Mouse (Mus musculus) kidney, postnatal 25 days (tissue): ENCODE measurements around the gene Pcsk4.

Experiments used
- DNase-seq, 2 experiments: peaks; one replicate each; pipeline ENCODE4 v3.0.0; 2021; ENCODE audit warnings: mixed read lengths in 2 of 2

The Pcsk4 gene

DNA sequence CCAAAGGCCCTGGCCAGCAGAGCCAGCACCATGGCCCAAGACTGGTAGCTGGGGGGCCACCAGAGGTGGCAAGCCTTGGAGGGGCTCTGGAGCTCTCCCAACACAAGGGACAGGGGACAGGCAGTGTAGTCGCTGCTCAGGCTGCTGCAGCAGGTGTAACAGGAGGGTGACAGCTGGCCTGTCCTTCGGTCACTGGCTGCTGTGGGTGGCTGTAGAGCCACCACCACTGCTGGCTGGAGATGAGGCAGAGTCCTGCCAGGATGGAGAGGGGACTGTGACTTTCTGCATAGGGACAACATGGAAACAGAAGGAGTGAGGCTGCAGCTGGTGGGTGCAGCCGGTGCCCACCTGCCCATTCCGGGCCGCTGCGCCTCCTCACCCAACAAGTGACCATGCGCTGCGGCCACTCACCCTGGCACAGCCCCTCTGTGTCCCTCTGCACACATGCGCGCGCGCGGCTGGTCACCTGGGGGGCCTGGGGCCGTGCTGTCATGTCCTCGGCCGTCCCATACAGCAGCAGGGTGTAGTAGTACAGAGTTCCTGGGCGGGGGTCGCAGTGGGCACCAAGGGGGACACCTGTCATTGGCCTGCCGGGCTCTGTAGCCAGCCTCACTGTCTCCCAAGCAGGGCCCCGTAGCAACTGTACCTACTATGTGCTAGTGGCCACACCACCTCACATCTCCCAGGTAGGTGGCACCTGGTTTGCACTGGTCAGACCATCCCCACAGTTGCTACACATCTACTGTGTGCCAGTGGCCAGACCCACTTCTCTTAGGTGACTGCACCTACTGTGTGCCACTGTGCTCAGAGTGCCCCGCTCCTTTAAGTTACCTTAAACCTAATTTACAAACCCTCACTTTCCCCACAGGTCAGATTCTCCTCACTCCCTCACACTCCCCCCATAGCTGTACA is 7.4 kb downstream of the Pcsk4 start:
- DNase-seq, result no peak

- no peak for DNase-seq
Observed at GRCm38 (mm10) chr10:80321014-80321669, 8.2 kb downstream of the Pcsk4 start.

GRCm38 (mm10) chr10:80320340-80320760 is 8.9 kb downstream of the Pcsk4 start, which contains the start of gene 2310011J03Rik:
Gene 2310011J03Rik, minus strand, starts transcription at chr10:80320537.
- DNase-seq, result peak; percentile 96

GRCm38 (mm10) chr10:80317011-80317410 is 12.3 kb downstream of the Pcsk4 start:
- DNase-seq, result no peak

DNA sequence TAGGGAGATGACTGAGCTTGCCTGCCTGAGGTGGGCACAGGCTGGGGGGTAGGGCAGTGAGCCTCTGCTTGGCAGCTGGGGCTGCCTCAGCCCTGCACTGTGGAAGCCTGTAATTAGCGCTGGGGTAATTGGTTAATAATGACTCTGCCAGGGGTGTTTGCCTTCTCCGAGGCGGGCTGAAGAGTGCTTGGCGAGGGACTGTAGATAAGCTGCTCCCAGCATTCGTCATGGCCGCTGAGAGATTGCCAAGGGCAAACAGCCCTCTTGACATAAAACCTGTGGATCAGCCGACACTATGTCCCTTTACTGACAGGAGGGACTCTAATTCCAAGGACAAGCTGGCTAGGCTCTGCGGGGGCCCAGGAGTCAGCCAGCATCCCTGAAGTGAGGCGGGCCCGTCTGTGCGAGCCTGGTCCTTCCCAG is 12.9 kb downstream of the Pcsk4 start:
- no peak for DNase-seq

- no peak for DNase-seq
Observed at GRCm38 (mm10) chr10:80315315-80315714, 14.0 kb downstream of the Pcsk4 start.

- no peak for DNase-seq
Observed at GRCm38 (mm10) chr10:80314494-80315001, 14.8 kb downstream of the Pcsk4 start.

DNA sequence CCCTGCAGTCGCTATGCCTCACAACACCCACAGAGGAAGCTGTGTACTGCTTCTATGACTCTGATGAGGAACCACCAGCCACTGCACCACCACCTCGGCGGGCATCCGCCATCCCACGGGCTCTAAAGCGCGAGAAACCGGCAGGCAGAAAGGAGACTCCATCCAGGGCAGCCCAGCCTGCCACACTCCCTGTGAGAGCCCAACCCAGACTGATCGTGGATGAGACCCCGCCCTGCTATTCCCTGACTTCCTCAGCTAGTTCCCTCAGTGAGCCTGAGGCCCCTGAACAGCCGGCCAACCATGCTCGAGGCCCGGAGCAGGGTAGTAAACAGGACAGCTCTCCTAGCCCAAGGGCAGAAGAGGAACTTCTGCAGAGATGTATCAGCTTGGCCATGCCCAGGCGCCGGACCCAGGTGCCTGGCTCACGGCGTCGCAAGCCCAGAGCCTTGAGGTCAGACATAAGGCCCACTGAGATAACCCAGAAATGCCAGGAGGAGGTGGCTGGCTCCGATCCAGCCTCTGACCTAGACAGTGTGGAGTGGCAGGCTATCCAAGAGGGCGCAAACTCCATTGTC is 15.6 kb downstream of the Pcsk4 start:
- DNase-seq, result no peak

GRCm38 (mm10) chr10:80312586-80313504 is 16.5 kb downstream of the Pcsk4 start:
- no peak for DNase-seq

DNA sequence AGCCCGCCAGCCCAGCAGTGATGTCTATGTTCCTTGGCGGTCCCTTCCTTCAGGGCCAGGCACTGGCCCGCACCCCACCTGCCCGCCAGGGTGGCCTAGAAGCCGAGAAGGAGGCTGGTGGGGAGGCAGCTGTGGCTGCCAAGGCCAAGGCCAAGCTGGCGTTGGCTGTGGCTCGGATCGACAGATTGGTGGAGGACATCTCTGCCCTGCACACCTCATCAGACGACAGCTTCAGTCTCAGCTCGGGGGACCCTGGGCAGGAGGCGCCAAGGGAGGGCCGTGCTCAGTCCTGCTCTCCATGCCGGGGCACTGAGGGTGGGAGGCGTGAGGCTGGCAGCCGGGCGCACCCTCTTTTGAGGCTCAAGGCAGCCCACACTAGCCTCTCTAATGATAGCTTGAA is 17.7 kb downstream of the Pcsk4 start:
- DNase-seq, result no peak

- DNase-seq, result peak in 1 of 2 experiments; percentile 56
Observed at GRCm38 (mm10) chr10:80304862-80305261, 24.4 kb downstream of the Pcsk4 start.

DNA sequence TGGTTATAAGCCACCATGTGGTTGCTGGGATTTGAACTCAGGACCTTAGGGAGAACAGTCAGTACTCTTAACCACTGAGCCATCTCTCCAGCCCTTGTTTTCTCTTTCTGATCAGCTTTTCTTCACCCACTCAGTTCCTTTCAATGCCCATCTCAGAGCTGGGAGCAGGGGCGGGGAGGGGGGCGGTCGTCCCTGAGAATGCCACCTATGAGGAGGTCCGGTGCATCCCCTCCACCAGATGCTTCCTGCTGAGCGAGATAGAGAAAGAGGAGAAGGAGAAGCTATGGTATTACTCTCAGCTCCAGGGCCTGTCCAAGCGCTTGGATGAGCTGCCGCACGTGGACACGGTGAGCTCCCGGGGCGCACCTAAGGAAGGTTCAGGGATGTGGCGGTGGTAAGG is 24.8 kb downstream of the Pcsk4 start:
- DNase-seq, result no peak

DNA sequence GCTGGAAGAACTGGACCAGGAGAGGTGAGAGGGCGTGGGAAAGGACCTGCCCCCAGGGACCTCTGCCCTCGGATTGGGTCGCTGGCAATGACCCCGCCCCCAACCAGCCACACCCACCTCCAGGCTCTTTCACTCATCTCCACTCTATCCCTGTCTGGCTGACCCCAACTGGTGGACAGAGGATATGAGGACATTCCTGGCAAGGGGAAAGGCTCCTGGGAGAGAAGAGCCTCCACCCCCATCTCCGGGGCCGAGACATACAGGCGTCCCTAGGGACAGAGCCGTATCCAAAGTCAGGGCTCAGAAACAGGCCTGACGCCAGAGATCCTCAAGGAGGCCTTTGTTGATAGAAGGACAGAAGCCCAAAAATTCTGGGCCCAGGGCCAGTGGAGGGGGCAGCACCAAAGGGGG is 26.8 kb downstream of the Pcsk4 start:
- peak; percentile 77 to 84 for DNase-seq

DNA sequence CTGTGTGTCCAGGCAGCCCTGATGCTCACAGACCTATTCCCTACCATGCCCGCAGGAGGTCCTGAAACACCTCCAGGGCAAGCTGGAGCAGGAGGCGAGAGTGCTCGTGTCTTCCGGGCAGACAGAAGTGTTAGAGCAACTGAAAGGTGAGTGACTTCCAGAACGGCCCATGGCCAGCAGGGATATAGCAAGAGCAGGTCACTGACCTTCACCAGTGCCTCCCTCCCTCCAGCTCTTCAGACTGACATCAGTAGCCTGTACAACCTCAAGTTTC is 27.3 kb downstream of the Pcsk4 start:
- no peak for DNase-seq

- no peak for DNase-seq
Observed at GRCm38 (mm10) chr10:80301256-80302081, 27.8 kb downstream of the Pcsk4 start.

DNA sequence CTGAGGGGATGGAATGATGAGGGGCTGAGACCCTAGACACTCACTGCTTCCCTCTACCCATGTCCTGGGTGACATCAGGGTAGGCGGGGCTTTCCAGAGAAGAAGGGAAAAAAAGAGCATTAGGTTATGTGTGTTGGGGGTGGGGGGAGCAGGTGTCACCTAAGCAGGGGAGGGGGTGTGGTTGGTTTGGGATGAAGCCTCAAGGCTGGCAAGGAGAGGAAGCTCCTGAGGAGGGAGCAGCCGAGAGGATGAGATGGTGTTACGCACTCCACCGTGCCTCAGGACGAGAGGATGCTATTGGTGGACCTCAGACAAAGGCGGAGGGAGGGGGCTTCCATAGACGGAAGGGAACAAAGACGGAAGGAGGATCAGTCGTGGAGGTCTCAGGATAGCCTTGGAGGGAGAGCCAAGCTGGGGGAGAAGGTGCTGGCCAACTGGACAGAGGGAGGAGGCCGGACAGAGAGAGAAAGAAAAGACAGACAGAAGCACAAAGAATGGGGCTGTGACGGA is 28.6 kb downstream of the Pcsk4 start:
- no peak for DNase-seq

DNA sequence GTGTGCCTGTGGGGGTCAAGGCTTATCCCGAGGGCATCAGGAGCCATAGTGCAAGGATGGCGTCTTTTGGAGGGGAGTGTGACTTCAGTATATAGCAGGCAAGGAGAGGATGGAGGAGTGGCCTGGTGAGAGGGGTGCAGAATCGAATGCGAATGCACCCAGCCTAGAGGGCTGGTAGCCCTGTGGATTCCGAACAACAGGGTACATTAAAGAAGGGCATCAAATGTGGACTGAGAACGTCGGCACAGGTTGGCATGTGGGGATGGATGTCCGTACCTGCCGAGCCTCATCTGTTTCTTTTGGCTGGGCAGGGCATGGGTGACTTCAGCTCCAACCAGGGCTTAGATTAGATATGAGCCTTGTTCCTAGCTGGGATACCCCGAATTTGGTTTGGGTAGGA is 29.5 kb downstream of the Pcsk4 start:
- no peak for DNase-seq

- no peak for DNase-seq
Observed at GRCm38 (mm10) chr10:80299301-80299700, 30.0 kb downstream of the Pcsk4 start.

DNA sequence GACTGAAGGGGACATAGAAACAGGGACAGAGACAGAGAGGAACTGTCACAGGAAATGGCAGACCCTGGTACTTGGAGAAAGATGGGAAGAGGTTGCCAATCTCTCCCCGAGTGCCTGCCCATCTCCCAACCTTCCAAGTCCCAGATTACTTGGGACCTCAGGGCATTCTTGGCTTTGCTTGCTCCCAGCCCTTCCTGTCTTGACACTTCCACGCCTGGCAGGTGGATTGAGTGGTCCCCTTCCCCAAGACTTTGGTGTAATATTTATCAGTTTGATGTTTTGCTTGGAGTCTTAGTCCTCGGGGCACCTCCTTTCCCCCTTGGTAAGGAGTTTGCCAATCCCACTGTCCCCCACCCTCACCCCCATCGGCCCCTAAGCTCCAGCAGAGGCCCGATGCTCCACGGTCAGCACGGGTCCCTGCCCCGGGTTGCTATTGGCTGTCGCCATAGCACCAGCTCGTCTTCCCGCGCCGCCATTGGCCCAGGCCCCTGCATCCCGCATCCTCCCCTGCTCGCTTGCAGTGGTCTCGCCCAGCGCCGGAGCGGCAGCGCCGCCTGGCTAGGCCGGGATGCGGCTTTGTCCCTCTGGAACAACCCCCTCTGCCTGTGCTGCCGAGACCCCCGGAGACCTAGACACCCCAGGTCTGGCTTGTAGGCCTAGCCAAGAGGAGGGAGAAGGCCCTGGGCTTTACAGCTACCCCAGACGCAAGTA is 30.6 kb downstream of the Pcsk4 start:
- peak in 1 of 2 experiments; percentile 62 for DNase-seq

DNA sequence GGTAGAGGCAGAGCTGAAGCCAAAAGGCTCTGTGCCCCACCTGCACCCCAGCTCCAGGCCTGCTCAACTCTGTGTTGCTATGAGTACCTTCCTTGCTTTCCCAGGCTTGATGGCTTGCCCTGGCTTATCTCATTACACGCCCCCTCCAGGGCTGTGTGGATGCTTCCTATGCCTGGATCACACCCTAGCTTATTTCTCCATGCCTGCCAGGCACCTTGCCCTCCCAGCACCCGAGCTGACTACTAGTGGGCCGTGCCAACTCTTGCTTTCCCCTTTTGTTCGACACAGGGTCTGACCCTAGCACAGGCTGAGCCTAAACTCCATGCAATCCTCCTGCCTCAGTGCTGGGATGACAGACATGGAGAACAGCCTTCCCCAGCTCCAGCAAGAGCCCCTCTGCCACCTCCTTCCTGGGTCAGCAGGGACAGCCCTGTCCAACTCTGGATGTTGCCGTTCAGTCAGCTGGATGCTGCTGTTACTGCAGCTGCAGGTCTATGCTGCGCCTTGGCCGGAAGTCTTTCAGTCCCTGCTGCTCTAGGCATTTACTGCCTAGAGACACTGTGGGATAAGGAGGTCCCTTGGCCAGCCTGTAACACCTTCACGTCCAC is 31.7 kb downstream of the Pcsk4 start:
- no peak for DNase-seq
